Mouse (Mus musculus): ENCODE data around the gene Naf1. TPM values are rescaled to one million over a fixed set of nuclear protein-coding genes. Genes with fewer than 3 reads are reported as not detected.

Gene Naf1
- 10 to 100 TPM in 1 of 2 experiments, 1 to 10 TPM in 1; 9.7 to 10.4 TPM for total RNA-seq (2021)

DNA sequence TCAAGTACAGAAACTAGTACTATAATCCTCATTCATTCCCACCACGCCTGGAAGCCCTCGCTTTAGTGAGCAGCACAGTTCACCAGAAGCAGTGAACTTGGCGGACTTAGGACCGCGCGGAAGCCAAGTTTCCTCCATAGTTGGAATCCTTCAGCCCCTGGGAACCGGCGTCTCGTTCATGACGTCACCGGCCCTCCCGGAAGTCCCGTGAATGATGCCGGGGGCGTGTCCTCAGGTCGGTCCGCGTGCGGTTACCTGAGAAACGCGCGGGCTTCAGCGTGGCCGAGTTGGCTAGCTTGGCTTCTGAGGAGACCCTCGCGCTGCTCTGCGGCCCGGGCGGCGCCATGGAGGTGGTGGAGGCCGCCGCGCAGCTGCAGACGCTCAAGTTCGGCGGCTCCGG lies at the start of gene Naf1:
Naf1 (plus strand) TSS at position 195 of the 400 bp plus-strand sequence.
- peak; percentile 94 for DNase-seq

- peak; percentile 49 for DNase-seq
These were observed 1.0 kb downstream of the Naf1 start for GRCm38 (mm10) chr8:66860921-66861588.

- no peak for DNase-seq
These were observed 1.8 kb downstream of the Naf1 start for GRCm38 (mm10) chr8:66861589-66862500.

GRCm38 (mm10) chr8:66863761-66864160 lies 3.7 kb downstream of the Naf1 start:
- DNase-seq: no peak

GRCm38 (mm10) chr8:66865120-66865519 lies 5.1 kb downstream of the Naf1 start:
- DNase-seq: no peak

DNA sequence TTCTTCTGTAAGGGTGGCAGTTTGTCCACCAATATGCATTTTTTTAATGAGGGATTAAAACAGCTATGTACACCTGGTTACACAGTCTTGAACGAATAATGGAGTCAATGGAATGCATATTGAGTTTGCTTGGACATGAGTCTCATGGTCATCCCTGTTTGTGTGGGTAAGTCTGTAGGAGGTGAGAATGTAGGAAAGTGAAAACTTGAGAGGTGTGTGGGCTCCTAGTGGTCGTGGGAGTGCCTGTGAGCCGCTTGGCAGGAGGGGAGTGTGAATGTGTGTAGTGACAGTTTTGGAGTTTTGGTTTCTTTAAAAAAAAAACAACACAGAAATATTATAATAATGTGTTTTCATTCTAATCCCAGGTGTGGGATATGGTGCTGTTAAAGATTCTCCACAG lies 7.7 kb downstream of the Naf1 start:
- no peak for DNase-seq

- DNase-seq: no peak
These were observed 9.4 kb downstream of the Naf1 start for GRCm38 (mm10) chr8:66869211-66869932.

DNA sequence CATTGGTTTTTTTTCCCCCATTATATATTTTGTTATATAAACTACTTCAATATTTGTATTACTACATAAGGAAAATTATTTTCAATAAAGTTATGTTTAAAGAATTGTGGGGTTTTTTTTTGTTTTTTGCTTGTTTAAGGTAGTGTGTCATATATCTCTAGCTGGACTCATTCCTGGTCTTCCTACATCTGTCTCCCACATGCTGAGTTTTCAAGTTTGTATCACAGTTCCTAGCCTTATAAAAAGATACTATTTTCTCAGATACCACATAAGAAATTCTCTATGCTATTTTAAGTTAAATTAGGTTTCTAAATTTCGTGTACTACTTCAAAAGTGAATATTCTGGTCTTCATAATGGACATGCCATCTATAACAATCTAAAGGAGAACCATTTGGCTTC lies 23.8 kb downstream of the Naf1 start:
- no peak for DNase-seq

GRCm38 (mm10) chr8:66891879-66892278 lies 31.9 kb downstream of the Naf1 start:
- no peak for DNase-seq

GRCm38 (mm10) chr8:66905000-66905399 lies 45.0 kb downstream of the Naf1 start:
- DNase-seq: peak; percentile 16

- DNase-seq: no peak
These were observed 45.5 kb downstream of the Naf1 start for GRCm38 (mm10) chr8:66905557-66905956.

DNA sequence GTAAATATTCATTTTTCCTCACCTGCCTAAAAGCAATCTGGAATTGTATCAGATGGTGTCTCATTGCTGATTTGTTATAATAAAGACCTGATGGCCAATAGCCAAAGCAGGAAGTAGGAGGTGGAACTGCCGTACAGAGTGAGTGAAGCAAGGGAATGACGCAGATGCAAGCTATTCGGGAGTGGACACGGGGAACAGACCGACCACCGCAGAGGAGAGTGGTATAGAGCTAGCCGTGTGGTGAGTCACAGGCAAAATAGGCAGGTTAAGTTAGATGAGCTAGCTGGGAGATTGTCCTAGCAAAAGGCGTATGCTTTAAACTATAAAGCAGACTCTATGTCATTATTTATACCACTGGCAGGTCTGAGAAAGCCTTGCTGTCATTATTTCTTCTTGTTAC lies 46.1 kb downstream of the Naf1 start:
- DNase-seq: no peak

DNA sequence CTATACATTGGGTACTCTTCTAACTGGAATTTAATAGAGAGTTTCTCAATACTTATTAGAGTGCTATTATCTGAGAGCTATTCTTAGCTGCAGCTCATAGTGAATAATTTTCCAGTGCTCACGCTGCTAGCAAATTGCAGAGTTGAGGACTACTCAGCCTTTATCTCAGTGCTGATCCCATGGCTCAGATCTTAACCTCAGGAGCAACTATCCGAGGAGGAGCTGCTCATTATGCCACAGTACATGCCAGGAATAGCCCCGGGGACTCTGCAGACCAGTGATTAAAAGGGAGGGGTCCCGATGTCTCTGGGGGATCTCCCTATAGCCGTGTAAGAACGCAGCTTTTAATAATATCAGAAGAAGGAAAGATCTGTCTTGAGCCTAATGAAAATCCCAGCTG lies 50.7 kb downstream of the Naf1 start:
- DNase-seq: no peak

GRCm38 (mm10) chr8:66913616-66914536 lies 53.9 kb downstream of the Naf1 start:
- peak; percentile 53 for DNase-seq

- no peak for DNase-seq
These were observed 56.0 kb downstream of the Naf1 start for GRCm38 (mm10) chr8:66916056-66916455.

DNA sequence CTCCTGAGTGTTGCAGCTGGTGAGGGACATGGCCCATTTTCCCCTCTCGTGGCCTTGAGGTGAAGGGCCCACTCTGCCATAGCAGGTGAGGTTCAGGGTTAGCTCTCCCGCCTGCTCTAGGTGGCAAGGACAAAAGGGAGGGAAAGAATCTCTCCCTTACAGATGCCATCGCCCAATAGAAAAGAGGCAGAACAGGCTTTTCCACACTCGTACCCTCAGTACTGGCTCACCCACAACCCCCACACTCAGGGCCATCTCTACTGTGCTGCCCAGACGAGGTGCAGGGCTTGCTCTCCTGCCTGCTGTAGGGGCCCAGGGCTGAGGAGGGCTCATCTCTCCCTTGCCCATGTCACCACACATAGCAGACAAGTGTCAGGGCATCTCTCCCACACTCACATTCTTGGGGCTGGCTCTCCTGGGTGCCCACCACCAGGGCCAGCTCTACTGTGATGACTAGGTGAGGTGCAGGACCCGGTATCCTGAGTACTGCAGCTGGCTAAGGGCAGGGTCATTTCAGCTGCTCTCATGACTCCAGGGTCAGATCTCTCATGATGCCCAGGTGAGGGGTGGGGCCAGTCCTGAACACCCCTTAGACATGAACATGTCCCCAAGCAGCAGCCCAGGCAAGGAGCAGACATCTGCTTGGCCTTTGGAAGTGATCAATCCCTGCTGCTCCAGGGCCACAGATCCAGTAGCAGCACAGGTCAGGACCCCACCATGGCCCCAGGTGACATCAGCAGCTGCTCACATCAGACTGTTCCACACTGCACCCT lies 57.9 kb downstream of the Naf1 start:
- DNase-seq: no peak

- DNase-seq: no peak
These were observed 58.5 kb downstream of the Naf1 start for GRCm38 (mm10) chr8:66918471-66918870.

GRCm38 (mm10) chr8:66933746-66934145 lies 73.7 kb downstream of the Naf1 start:
- DNase-seq: no peak

- no peak for DNase-seq
These were observed 76.2 kb downstream of the Naf1 start for GRCm38 (mm10) chr8:66936236-66936635.

All from heart, postnatal 4 days (tissue).